Mouse (Mus musculus) lung, adult 2 months (tissue): ENCODE data around the gene C2cd4d.

Experiments
- CTCF ChIP-seq: fragments of 200-500 bp; IDR thresholded peaks from 2 replicates; pipeline ENCODE4 v1.5.1; 2011; ENCODE audit warnings: mild to moderate bottlenecking, low read length, control low read depth; ENCODE audit not compliant: insufficient read depth
- POLR2A ChIP-seq: fragments of 200-500 bp; IDR thresholded peaks from 2 replicates; pipeline ENCODE4 v1.6.1; 2011; ENCODE audit warnings: low read depth, mild to moderate bottlenecking, control low read depth, low read length, borderline replicate concordance; ENCODE audit errors: extremely low read depth

- no peak for TF ChIP-seq CTCF
- no peak for TF ChIP-seq POLR2A
These were observed 20.2 kb upstream of the C2cd4d start, which contains the start of gene Them5 for GRCm38 (mm10) chr3:94341959-94342422.
